Mouse (Mus musculus) yolk sac, embryonic 10.5 days (tissue): ENCODE data around the gene Sorl1.

Experiments
- DNase-seq: peaks from one replicate; pipeline ENCODE4 v3.0.0-alpha.2; 2017; ENCODE audit warnings: low spot score

Gene Sorl1

GRCm38 (mm10) chr9:42053591-42054190 lies 70.4 kb downstream of the Sorl1 start:
- no peak for DNase-seq

- DNase-seq = no peak
Observed at GRCm38 (mm10) chr9:42052713-42053356, 71.3 kb downstream of the Sorl1 start.

- DNase-seq = no peak
Observed at GRCm38 (mm10) chr9:42048542-42048941, 75.6 kb downstream of the Sorl1 start.

- no peak for DNase-seq
Observed at GRCm38 (mm10) chr9:42047786-42048185, 76.3 kb downstream of the Sorl1 start.

DNA sequence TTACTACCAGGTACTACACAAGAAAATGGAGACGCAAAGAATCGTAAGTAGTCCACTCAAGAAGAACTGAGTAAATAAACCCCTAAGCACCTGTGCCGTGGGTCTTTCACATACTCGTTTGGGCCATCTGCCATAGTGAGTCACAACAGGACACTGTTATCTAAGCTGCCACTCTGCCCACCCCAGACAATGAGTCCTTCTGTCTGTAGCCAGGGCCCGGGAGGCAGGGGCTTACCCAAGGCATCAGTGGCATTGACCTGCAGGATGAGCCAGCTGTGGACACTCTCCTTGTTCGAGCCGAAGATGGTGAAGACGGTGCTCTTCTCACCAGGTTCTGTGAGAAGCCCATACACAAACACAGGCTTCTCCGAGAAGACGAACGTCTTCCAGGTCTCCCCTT lies 77.8 kb downstream of the Sorl1 start:
- no peak for DNase-seq

GRCm38 (mm10) chr9:42044651-42045050 lies 79.4 kb downstream of the Sorl1 start:
- DNase-seq = no peak

GRCm38 (mm10) chr9:42043934-42044333 lies 80.2 kb downstream of the Sorl1 start:
- DNase-seq = no peak

- no peak for DNase-seq
Observed at GRCm38 (mm10) chr9:42039000-42039992, 84.8 kb downstream of the Sorl1 start.

GRCm38 (mm10) chr9:42036885-42037284 lies 87.2 kb downstream of the Sorl1 start:
- DNase-seq = peak; percentile 5

DNA sequence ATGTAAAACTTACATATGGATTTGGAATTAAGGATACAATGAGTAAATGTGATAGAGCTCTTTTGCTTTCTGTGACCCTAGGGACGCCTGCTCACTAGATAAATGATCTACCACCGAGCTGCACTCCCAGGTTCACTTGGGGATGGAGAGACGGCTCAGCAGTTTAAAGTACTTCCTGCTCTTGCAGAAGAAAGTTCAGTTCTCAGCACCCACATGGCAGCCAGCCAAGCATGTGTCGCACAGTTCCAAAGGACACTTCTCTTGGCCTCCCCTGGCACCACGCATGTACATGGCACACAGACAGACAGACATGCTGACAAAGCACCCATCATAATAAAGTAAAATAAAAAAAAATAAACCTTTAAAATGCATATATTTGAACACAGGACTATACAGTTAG lies 88.1 kb downstream of the Sorl1 start:
- DNase-seq = peak; percentile 32

DNA sequence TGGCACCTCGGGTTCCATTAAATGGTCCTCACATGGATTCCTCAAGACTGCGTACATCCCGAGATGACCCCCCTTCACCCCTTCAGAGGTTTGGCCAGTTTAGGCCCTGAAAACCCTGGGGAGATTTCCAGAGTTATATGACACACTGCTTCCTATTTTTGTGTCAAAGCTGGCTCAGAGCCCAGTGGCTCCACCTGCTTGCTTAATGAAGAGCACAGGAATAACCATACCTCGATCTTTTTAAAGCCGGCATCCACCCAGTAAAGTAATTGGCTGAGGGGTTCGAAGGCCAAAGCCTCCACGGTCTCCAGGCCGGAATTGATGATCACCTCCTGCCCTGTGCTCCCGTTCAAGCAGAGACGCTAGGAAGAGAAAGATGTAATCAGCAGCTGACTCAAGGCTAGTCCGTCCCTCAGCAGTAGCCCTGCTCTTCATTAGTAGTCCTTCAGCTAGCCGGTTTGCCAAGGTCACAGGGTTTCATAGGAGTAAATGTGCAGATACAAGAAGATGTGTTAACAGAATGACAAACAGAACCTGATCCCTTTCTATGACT lies 88.8 kb downstream of the Sorl1 start:
- DNase-seq = peak; percentile 4

DNA sequence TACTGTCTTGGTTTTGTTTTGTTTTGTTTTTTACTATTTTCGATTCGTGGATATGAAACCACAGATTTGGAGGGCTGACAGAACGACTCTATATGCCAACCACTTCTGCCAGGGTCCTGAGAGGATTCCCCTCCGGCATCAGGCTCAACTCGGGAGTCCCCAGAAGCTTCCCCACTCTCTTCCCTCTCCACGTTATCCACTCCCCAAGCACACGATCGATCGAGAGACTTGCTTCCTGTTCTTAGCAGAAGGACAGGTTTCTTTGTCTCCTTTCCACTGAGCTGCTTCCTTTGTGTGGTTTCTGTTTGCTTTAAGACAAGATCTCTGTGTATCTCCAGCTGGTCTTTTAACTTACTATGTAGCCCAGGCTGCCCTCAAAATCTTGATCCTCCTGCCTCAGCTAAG lies 90.0 kb downstream of the Sorl1 start:
- no peak for DNase-seq

DNA sequence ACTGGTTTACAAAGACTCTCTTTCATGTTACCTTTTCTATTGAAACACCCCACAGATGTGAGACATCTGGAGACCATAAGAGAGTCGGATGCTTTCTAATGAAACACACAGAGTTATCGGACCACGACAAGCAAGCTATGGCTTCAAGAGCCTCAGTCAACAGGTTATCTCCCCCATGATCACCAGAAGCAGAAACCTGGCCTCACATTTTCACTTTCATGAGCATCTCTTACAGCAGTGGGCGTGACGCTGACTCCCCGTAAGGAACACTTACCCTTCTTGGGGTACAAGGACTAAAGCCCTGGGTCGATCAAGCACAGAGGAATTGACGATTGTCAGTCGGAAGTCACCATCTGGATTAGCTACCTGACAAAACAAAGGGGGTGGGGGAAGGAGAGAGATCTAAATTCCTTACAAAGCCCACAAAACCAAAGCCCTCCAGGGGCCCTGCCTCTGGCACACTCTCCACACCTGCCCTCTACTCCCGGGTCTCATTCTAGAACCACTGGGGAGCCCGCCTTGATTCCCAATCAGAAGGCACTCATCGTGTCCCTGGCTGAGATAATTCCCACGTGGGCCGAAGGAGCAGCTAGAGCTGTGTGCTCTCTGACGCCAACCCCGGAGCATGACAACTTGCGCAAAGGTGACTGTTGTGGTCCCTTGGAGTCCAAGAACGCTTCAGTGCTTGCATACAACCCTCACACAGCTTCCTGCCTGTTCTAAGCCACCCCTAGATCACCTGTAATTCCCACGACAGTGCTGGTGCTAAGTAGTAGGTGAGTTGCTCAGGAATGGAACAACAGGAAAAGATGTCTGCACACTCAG lies 90.6 kb downstream of the Sorl1 start:
- no peak for DNase-seq

- DNase-seq = no peak
Observed at GRCm38 (mm10) chr9:42032419-42032818, 91.7 kb downstream of the Sorl1 start.

GRCm38 (mm10) chr9:42028807-42029206 lies 95.3 kb downstream of the Sorl1 start:
- DNase-seq = no peak

- no peak for DNase-seq
Observed at GRCm38 (mm10) chr9:42024257-42024656, 99.8 kb downstream of the Sorl1 start.

DNA sequence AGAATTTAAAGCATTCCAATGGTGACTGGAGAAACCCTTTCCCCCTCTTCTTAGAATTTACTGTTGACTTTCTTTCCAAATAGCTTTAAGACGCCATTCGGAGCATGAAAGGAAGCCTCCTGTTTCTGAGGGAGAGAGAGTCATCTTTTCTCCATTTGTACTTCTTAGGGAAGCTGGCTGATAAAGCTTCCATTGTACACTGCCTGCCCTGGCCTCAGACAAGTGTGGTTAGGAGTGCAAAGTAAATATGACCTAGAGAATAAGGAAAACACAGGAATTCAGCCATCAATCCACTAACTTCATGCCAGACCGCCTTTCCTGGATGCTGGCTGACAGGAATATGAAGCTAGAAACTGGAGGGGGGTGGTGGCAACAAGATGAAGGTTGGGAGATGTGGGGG lies 100.7 kb downstream of the Sorl1 start:
- no peak for DNase-seq

DNA sequence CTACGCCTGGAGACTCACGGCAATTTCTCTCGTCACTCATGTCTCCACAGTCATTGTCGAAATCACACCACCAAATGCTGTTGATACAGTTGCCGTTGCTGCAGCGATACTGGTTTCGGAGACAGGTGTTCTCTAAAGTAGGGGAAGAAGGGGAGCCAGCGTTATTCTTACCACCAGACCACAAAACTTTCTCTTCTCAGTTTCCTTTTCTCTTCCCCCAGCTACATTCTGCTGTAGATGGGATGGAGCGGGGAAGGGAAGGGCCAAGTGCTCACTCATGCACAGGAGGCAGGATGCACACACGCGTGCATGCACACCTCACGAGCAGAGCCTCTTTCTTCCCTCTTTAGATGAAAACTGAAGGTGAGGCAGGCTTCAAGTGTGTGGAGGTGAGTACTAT lies 101.8 kb downstream of the Sorl1 start:
- DNase-seq = no peak

- no peak for DNase-seq
Observed at GRCm38 (mm10) chr9:42019308-42020031, 104.6 kb downstream of the Sorl1 start.

DNA sequence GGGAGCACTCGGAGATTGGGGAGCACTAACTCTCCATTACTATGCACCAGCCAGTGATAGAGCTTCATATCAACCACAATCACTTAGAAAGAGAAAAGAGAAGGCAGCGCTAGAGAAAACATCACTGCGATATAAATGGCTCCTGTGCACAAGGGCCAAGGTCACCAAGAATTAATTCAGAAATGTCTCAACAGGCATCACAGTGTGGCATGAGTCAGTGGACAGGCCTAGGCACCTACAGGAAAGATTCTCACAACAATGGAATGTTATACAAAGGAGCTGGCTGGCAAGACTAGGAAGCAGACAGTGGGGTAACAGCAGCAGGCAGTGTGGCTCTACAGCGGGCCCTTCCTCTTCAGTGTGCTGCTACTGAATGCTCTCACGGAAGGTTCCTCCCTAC lies 115.6 kb downstream of the Sorl1 start:
- DNase-seq = no peak

GRCm38 (mm10) chr9:42005101-42005500 lies 119.0 kb downstream of the Sorl1 start:
- no peak for DNase-seq
